Mouse (Mus musculus) layer of hippocampus, postnatal 36 days (tissue): Measurements from ENCODE around the gene Slc13a1. TPM values are rescaled to one million over a fixed set of nuclear protein-coding genes. Genes with fewer than 3 reads are reported as not detected.

Experiments
- DNase-seq, 2 experiments: peaks; one replicate each; pipeline ENCODE4 v3.0.0; 2022
- microRNA-seq, 2 experiments: library from miRNA; unstranded; fragments of <30 nt; microRNA quantifications; one replicate each; pipeline ENCODE4 v1.2.0; 2021
- total RNA-seq, 2 experiments: library from RNA; stranded (reverse); gene quantifications; 2 replicates each; pipeline ENCODE4 v1.2.3; 2021

The Slc13a1 gene
- total RNA-seq, 2 experiments from 2014 or later, result 0.28 to 0.32 TPM

- DNase-seq, result no peak
These were observed 95.1 kb downstream of the Slc13a1 start for GRCm38 (mm10) chr6:24072804-24073203.

GRCm38 (mm10) chr6:24059754-24060153 lies 108.1 kb downstream of the Slc13a1 start:
- no peak for DNase-seq

GRCm38 (mm10) chr6:24055086-24055485 lies 112.8 kb downstream of the Slc13a1 start:
- no peak for DNase-seq

- DNase-seq, result no peak
These were observed 113.7 kb downstream of the Slc13a1 start for GRCm38 (mm10) chr6:24054086-24054710.

- DNase-seq, result no peak
These were observed 120.7 kb downstream of the Slc13a1 start for GRCm38 (mm10) chr6:24047014-24047770.

GRCm38 (mm10) chr6:24043496-24043895 lies 124.4 kb downstream of the Slc13a1 start:
- DNase-seq, result no peak

Small RNAs within 50 kb of the gene (microRNA-seq; reads per million reads assigned to microRNA genes)
- 0 reads per million in 2 experiments for gene Gm26386

Other genes with a start within 250 kb of the Slc13a1 start
- not detected for gene Tas2r118, start 198.0 kb downstream of the Slc13a1 start, total RNA-seq